Mouse (Mus musculus): ENCODE measurements around the gene Map3k7.

Gene Map3k7

GRCm38 (mm10) chr4:32060686-32061085 lies 96.8 kb downstream of the Map3k7 start:
- DNase-seq (ENCODE audit: extremely low spot score) = no peak

- no peak for DNase-seq (ENCODE audit: extremely low spot score)
These were observed 98.6 kb downstream of the Map3k7 start for GRCm38 (mm10) chr4:32062381-32063059.

- DNase-seq (ENCODE audit: extremely low spot score) = no peak
These were observed 99.4 kb downstream of the Map3k7 start for GRCm38 (mm10) chr4:32063291-32063690.
